Mouse (Mus musculus): ENCODE measurements at regions not wholly inside any gene's neighbourhood (a gene's known extent, or its start where the extent isn't known, plus 50 kb on each side); places are given as distances from the start of the nearest gene placed in this dataset.

DNA sequence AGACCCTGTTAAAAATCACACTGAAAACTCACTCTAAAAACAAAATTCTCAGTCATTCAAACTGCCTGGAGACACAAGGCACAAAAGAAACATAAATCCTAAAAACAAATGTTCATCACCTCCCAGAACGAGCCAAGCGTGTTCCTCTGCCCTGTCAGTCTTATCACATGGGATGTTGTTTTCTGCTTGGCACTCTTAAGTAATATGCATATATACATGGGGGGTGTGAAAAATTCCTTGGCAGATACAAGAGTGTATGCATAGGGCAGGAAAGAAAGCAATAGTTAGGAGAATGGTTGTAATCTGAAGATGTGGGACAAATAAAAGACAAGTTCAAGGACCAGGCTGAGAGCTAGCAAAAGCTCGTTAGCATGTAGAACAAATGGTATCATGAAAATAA lies 179.4 kb downstream of the Qdpr start:
- TF ChIP-seq POLR2A (IDR thresholded peaks at IDR 0.05; ENCODE audit: insufficient read depth, low read depth, low read length) (no peak), CTCF (IDR thresholded peaks at IDR 0.05; ENCODE audit: insufficient read depth, low read depth, low read length) (no peak)

All from olfactory bulb, adult 2 months (tissue).